Mouse (Mus musculus) A20 (cell line): Measurements from ENCODE around the gene Timm29.

Experiments
- DNase-seq: peaks from one replicate; pipeline ENCODE4 v3.0.0-alpha.2; 2011; ENCODE audit warnings: low read depth, low spot score

Gene Timm29

GRCm38 (mm10) chr9:21616232-21616781, 23.8 kb downstream of the Timm29 start:
- DNase-seq, result peak; percentile 84

- peak; percentile 47 for DNase-seq
Measured at GRCm38 (mm10) chr9:21617066-21617465, 24.5 kb downstream of the Timm29 start.

GRCm38 (mm10) chr9:21620229-21620628, 27.7 kb downstream of the Timm29 start:
- no peak for DNase-seq

- no peak for DNase-seq
Measured at GRCm38 (mm10) chr9:21622676-21623075, 30.2 kb downstream of the Timm29 start.

- peak; percentile 81 for DNase-seq
Measured at GRCm38 (mm10) chr9:21625342-21626339, 33.1 kb downstream of the Timm29 start.

- peak; percentile 57 for DNase-seq
Measured at GRCm38 (mm10) chr9:21626571-21626970, 34.0 kb downstream of the Timm29 start.

GRCm38 (mm10) chr9:21627145-21627795, 34.7 kb downstream of the Timm29 start:
- peak; percentile 78 for DNase-seq

GRCm38 (mm10) chr9:21630673-21631072, 38.2 kb downstream of the Timm29 start:
- peak; percentile 43 for DNase-seq

- DNase-seq, result no peak
Measured at GRCm38 (mm10) chr9:21633106-21633505, 40.6 kb downstream of the Timm29 start.

- DNase-seq, result no peak
Measured at GRCm38 (mm10) chr9:21635639-21636038, 43.1 kb downstream of the Timm29 start.

GRCm38 (mm10) chr9:21639031-21639430, 46.5 kb downstream of the Timm29 start:
- DNase-seq, result no peak
